Mouse (Mus musculus) liver, postnatal 0 days (tissue): ENCODE results near the gene Sall1.

Source experiments
- CTCF ChIP-seq: sonication (generic); IDR thresholded peaks from 2 replicates; pipeline ENCODE4 v1.5.1; 2016; ENCODE audit warnings: antibody characterized with exemption, low read depth
- EP300 ChIP-seq: IDR thresholded peaks from 2 replicates; pipeline ENCODE4 v1.6.1; 2016; ENCODE audit warnings: antibody characterized with exemption, low read depth, mild to moderate bottlenecking

DNA sequence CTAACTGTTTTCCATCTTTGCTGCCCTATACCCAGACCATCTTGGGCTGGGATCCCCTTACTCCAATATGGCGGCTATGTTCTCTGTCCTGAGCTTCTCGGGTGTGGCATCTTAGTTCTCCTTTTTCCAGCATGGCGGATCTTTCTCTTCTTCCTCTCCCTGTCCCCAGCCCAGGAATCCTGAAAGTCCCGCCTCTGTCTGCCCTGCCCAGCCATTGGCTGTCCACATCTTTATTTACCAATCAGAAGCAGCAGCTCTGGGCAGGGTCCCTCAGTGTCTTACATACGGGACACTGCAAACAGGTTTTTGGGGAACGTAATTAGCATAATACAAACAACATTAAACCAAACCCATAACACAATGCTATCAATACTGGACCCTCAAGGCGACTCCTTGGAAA lies 8.9 kb upstream of the Sall1 start:
- TF ChIP-seq CTCF (no peak), EP300 (no peak)
